Mouse (Mus musculus) liver, embryonic 14.5 days (tissue): Measurements from ENCODE around the gene Rpgrip1.

Source experiments
- CTCF ChIP-seq: IDR thresholded peaks from 2 replicates; pipeline ENCODE4 v1.5.1; 2016; ENCODE audit warnings: antibody characterized with exemption, low read depth, control low read depth
- EP300 ChIP-seq: IDR thresholded peaks from 2 replicates; pipeline ENCODE4 v1.6.1; 2016; ENCODE audit warnings: antibody characterized with exemption, low read depth

- TF ChIP-seq CTCF (no peak), EP300 (no peak)
Observed at GRCm38 (mm10) chr14:52120169-52120568, 9.7 kb downstream of the Rpgrip1 start.
